Mouse (Mus musculus): ENCODE measurements at regions not wholly inside any gene's neighbourhood (a gene's known extent, or its start where the extent isn't known, plus 50 kb on each side); places are given as distances from the start of the nearest gene placed in this dataset.

DNA sequence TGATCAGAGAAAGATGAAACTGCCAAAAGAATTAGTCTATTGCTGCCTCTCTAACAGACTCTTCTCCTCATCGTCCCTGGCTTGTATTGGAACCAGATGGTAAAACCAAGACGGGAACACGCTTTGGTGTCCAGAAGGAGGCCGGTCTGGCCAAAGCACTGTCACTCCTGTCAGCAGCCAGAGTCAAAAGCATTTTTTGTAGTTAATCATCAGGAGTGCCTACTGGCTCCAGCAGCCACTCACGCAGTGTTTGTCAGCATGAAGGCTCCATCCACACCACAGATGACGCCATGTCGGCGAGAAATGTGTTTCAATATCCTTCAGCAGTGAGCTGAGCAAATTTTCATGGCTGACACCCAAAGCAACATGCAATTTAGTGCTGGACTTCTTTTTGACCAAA lies 162.1 kb upstream of the G2e3 start:
- Histone ChIP-seq H3K27ac (no peak overlapping the region), H3K4me1 (replicated peaks; ENCODE audit: insufficient read depth, low read length) (no peaks in the 10 kb centered on the region), H3K9ac (ENCODE audit: low read depth, low read length) (no peak overlapping the region), H3K9me3 (replicated peaks; ENCODE audit: low read length) (no peaks in the 10 kb centered on the region), H3K36me3 (ENCODE audit: insufficient read depth, low read length) (no peaks in the 10 kb centered on the region), H3K4me2 (ENCODE audit: low read length) (no peak overlapping the region), H3K4me3 (replicated peaks; ENCODE audit: low read depth, low read length) (no peak overlapping the region), H3K27me3 (ENCODE audit: insufficient read depth, low read length) (no peaks in the 10 kb centered on the region)
- TF ChIP-seq CTCF (IDR thresholded peaks at IDR 0.05; ENCODE audit: low read depth), result no peak
- no peak for ATAC-seq (replicated peaks; ENCODE audit: low FRiP score, low read depth)
- no peak for DNase-seq (ENCODE audit: low spot score)
- 85% methylated on average over 8 of the region's 8 CpGs for WGBS

DNA sequence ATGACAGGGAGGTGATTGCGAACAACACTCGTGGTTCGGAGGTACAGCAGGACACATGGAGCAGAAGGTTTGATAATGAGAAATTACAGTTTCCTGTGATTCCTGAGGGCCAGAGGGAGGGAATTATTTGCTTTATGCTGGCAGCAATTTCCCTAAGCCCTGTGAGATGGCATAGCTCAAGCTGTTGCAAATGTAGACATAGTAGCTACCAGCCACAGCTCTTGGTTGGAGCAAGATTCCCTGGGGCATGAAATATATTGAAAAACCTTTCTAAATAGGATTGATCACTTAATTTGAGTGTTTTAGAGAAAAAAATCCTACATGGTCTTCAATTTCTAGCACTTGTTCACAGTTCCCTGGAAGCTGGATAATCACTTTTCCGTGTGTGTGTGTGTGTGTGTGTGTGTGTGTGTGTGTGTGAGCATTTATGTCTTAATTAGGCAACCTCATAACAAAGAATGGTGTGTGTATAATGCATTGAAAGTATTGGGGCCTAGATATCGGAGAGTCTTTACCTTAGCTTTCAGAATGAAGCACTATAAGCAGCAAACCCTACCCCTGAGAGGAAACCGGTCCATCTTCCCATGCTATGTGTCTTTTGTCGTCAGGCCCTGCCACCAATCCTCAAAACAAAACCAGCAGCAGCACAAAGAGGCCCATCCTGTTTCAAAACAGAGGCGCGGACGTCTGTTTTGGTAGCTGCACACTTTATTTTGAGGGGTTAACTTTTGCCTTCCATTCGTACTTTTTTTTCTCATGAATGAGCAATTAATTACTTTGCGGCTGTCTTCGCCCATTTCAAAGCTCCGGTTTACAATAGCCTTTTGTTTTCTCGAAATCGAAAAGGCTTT lies 172.7 kb upstream of the G2e3 start:
- H3K4me3 ChIP-seq (replicated peaks; ENCODE audit: low read depth, low read length), result no peak overlapping the region
- WGBS, result 46% methylated on average over 16 of the region's 16 CpGs
- ATAC-seq (replicated peaks; ENCODE audit: low FRiP score, low read depth) (no peak), DNase-seq (ENCODE audit: low spot score) (no peak)
- H3K27ac ChIP-seq, result no peak overlapping the region
- no peaks in the 10 kb centered on the region for H3K36me3 ChIP-seq (ENCODE audit: insufficient read depth, low read length)
- H3K4me2 ChIP-seq (ENCODE audit: low read length), result no peak overlapping the region; the same call in 1 of the 2 replicates
- H3K4me1 ChIP-seq (replicated peaks; ENCODE audit: insufficient read depth, low read length), result no peaks in the 10 kb centered on the region
- no peak for TF ChIP-seq CTCF (IDR thresholded peaks at IDR 0.05; ENCODE audit: low read depth)
- H3K27me3 ChIP-seq (ENCODE audit: insufficient read depth, low read length), result no peaks in the 10 kb centered on the region
- no peak overlapping the region for H3K9ac ChIP-seq (ENCODE audit: low read depth, low read length)
- no peaks in the 10 kb centered on the region for H3K9me3 ChIP-seq (replicated peaks; ENCODE audit: low read length)

DNA sequence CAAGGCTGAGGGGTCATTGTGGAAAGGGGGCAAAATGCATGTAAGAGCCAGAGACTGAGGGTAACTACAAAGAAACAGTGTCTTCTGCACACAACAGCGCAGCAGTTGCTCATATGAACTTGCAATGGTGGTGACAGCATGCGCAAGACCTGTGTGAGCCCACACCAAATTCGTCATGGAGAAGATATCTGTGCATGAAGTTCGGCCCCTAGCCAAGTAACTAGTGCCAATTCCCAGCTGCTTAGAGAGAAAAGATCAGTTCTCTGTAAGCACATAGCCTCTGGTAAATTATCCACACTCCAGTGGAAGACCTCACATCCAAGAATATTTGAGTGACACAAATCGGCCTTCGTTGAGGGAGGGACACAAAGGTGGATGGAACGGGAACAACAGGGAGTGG lies 182.7 kb upstream of the G2e3 start:
- no peak overlapping the region for H3K27ac ChIP-seq
- no peaks in the 10 kb centered on the region for H3K4me1 ChIP-seq (replicated peaks; ENCODE audit: insufficient read depth, low read length)
- no peak overlapping the region for H3K4me3 ChIP-seq (replicated peaks; ENCODE audit: low read depth, low read length)
- no peaks in the 10 kb centered on the region for H3K36me3 ChIP-seq (ENCODE audit: insufficient read depth, low read length)
- no peak for TF ChIP-seq CTCF (IDR thresholded peaks at IDR 0.05; ENCODE audit: low read depth)
- no peak overlapping the region for H3K9ac ChIP-seq (ENCODE audit: low read depth, low read length)
- ATAC-seq (replicated peaks; ENCODE audit: low FRiP score, low read depth) (no peak), DNase-seq (ENCODE audit: low spot score) (no peak)
- H3K27me3 ChIP-seq (ENCODE audit: insufficient read depth, low read length), result no peaks in the 10 kb centered on the region
- H3K9me3 ChIP-seq (replicated peaks; ENCODE audit: low read length), result no peaks in the 10 kb centered on the region
- WGBS, result 90% methylated on average over 7 of the region's 7 CpGs
- H3K4me2 ChIP-seq (ENCODE audit: low read length), result no peak overlapping the region

DNA sequence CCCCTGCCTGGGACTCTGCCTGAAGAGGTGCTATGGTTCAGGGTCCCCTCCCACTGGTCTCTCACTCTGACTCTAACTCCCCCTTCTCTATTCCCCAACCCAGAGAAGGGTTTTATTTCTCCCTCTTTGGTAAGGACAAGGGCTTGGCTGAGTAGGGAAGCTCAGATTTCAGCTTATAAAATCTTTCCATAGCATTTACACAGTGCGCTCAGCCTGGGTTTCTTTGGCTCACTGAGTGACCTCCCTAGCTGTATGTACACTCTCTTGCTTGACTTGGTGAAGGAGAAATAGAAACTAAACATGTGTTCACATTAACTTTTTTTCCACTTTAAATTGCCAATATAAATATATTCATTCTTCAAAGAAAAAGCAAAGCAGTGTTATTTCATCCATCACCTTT lies 186.9 kb upstream of the G2e3 start:
- Histone ChIP-seq H3K4me1 (replicated peaks; ENCODE audit: insufficient read depth, low read length) (no peaks in the 10 kb centered on the region), H3K9me3 (replicated peaks; ENCODE audit: low read length) (no peaks in the 10 kb centered on the region), H3K36me3 (ENCODE audit: insufficient read depth, low read length) (no peaks in the 10 kb centered on the region), H3K4me2 (ENCODE audit: low read length) (no peak overlapping the region), H3K9ac (ENCODE audit: low read depth, low read length) (no peak overlapping the region), H3K27ac (no peak overlapping the region), H3K27me3 (ENCODE audit: insufficient read depth, low read length) (no peaks in the 10 kb centered on the region), H3K4me3 (replicated peaks; ENCODE audit: low read depth, low read length) (no peak overlapping the region)
- no peak for DNase-seq (ENCODE audit: low spot score)
- TF ChIP-seq CTCF (IDR thresholded peaks at IDR 0.05; ENCODE audit: low read depth), result no peak
- 54% methylated on average over 1 of the region's 1 CpGs for WGBS
- ATAC-seq (replicated peaks; ENCODE audit: low FRiP score, low read depth), result no peak

DNA sequence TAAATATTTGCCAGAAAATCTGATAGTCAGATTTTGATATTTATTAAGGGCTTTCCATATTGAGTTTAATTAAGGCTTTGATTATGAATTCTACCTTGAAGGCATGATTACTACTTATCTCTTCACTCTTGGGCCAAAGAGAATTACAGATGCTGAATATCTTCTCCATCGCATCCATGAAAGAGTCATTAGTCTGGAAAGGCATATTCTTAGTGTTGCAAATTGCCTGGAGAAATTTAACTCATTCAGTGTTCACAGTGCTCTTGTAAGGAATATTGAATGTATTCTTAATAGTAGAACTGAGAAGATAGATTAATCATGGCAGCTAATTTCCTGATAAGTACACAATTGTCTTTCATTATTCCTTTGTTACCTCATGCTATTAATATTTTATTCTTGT lies 187.7 kb upstream of the G2e3 start:
- no peaks in the 10 kb centered on the region for H3K27me3 ChIP-seq (ENCODE audit: insufficient read depth, low read length)
- H3K4me2 ChIP-seq (ENCODE audit: low read length), result no peak overlapping the region
- no peaks in the 10 kb centered on the region for H3K4me1 ChIP-seq (replicated peaks; ENCODE audit: insufficient read depth, low read length)
- ATAC-seq (replicated peaks; ENCODE audit: low FRiP score, low read depth) (no peak), DNase-seq (ENCODE audit: low spot score) (no peak)
- no peak for TF ChIP-seq CTCF (IDR thresholded peaks at IDR 0.05; ENCODE audit: low read depth)
- H3K27ac ChIP-seq, result no peak overlapping the region
- H3K9me3 ChIP-seq (replicated peaks; ENCODE audit: low read length), result no peaks in the 10 kb centered on the region
- H3K4me3 ChIP-seq (replicated peaks; ENCODE audit: low read depth, low read length), result no peak overlapping the region
- 89% methylated on average over 1 of the region's 1 CpGs for WGBS
- no peaks in the 10 kb centered on the region for H3K36me3 ChIP-seq (ENCODE audit: insufficient read depth, low read length)
- no peak overlapping the region for H3K9ac ChIP-seq (ENCODE audit: low read depth, low read length)

DNA sequence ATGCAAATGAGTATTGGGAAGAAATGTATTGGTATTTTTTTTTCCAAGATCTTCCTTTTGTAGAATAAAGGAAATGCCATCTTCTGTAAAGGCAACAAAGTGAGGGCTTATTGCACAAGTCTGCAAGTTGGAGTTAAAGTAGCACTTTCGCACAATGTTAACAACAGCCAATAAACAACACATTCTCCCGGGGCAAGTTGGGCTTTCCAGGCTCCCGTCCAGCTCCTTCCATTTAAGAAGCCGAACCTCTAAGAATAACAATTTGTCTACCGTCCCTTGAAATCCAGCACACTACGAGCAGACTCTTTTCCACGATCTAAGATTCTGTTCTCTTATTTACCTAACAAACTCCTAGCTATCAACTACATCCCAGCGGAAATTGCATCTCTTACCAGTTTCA lies 199.9 kb upstream of the G2e3 start:
- H3K27ac ChIP-seq, result no peak overlapping the region
- H3K9me3 ChIP-seq (replicated peaks; ENCODE audit: low read length), result no peaks in the 10 kb centered on the region
- TF ChIP-seq CTCF (IDR thresholded peaks at IDR 0.05; ENCODE audit: low read depth), result no peak
- no peak overlapping the region for H3K4me2 ChIP-seq (ENCODE audit: low read length)
- ATAC-seq (replicated peaks; ENCODE audit: low FRiP score, low read depth) (no peak), DNase-seq (ENCODE audit: low spot score) (peak; percentile 14)
- 40% methylated on average over 8 of the region's 8 CpGs for WGBS
- no peak overlapping the region for H3K4me3 ChIP-seq (replicated peaks; ENCODE audit: low read depth, low read length)
- no peaks in the 10 kb centered on the region for H3K36me3 ChIP-seq (ENCODE audit: insufficient read depth, low read length)
- H3K4me1 ChIP-seq (replicated peaks; ENCODE audit: insufficient read depth, low read length), result no peaks in the 10 kb centered on the region
- no peak overlapping the region for H3K9ac ChIP-seq (ENCODE audit: low read depth, low read length)
- no peaks in the 10 kb centered on the region for H3K27me3 ChIP-seq (ENCODE audit: insufficient read depth, low read length)

DNA sequence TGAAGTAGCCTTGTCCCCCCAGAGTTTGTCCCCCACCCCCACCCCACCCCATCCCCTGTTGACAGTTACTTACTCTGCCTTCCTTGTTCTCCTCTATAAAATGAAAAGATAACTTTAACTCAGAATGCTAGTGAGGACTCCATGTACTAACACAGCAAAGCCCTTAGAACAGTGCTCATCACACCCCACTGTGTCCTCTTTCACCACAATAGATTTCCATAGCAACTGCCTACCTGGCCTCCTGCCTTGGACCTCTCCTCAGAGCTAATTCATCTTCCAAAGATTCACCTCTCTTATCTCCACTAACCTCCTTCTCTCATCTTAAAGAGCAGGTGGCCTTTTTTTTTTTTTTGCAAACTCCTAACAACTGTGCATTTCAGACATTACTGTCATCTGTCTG lies 204.0 kb upstream of the G2e3 start:
- H3K4me3 ChIP-seq (replicated peaks; ENCODE audit: low read depth, low read length), result no peak overlapping the region
- no peak overlapping the region for H3K27ac ChIP-seq
- no peak for TF ChIP-seq CTCF (IDR thresholded peaks at IDR 0.05; ENCODE audit: low read depth)
- no peak for DNase-seq (ENCODE audit: low spot score)
- H3K27me3 ChIP-seq (ENCODE audit: insufficient read depth, low read length), result no peaks in the 10 kb centered on the region
- no peaks in the 10 kb centered on the region for H3K36me3 ChIP-seq (ENCODE audit: insufficient read depth, low read length)
- no peak overlapping the region for H3K9ac ChIP-seq (ENCODE audit: low read depth, low read length)
- no peak overlapping the region for H3K4me2 ChIP-seq (ENCODE audit: low read length)
- H3K9me3 ChIP-seq (replicated peaks; ENCODE audit: low read length), result no peaks in the 10 kb centered on the region
- ATAC-seq (replicated peaks; ENCODE audit: low FRiP score, low read depth), result no peak
- no peaks in the 10 kb centered on the region for H3K4me1 ChIP-seq (replicated peaks; ENCODE audit: insufficient read depth, low read length)

Data from kidney, postnatal 0 days (tissue).